Mouse (Mus musculus): ENCODE measurements around the gene Prl8a9. TPM values are rescaled to one million over a fixed set of nuclear protein-coding genes. Genes with fewer than 3 reads are reported as not detected.

The Prl8a9 gene
- not detected in 2 replicates for polyA plus RNA-seq (2015; fragmentation: Nextera tagmentation; extraction: Ambion mirVana)

DNA sequence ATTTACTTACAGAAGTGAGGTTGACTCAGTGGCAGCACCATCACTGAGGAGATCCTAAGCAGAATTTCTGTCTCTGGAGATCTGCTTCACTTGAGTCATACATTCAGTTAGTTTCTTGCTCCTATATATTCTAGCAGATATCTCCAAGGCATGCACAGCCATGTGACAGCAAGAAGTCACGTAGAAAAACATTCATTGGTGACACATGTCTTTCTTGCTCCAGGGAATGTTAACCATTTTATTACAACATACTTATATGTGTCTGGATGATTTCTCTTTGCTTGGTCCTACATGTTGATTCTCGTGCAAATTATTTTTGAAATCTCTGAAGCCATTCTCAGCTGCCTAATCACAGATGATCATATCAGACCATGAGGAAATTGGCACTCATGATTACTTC lies at the start of gene Prl8a9:
TSS of gene Prl8a9 (minus strand) at position 101 of the 400 bp plus-strand sequence.
- no peaks in the 10 kb centered on the region for H3K9me3 ChIP-seq (replicated peaks; ENCODE audit: low read length)
- H3K27ac ChIP-seq, result no peak within 1 kb of the TSS
- H3K4me1 ChIP-seq (replicated peaks; ENCODE audit: insufficient read depth, low read length), result no peaks in the 10 kb centered on the region
- H3K4me3 ChIP-seq (replicated peaks; ENCODE audit: low read depth, low read length), result no peak within 1 kb of the TSS
- TF ChIP-seq CTCF (IDR thresholded peaks at IDR 0.05; ENCODE audit: low read depth), result no peak
- no peak within 1 kb of the TSS for H3K9ac ChIP-seq (ENCODE audit: low read depth, low read length)
- no peaks in the 10 kb centered on the region for H3K27me3 ChIP-seq (ENCODE audit: insufficient read depth, low read length)
- no peaks in the 10 kb centered on the region for H3K36me3 ChIP-seq (ENCODE audit: insufficient read depth, low read length)
- ATAC-seq (replicated peaks; ENCODE audit: low FRiP score, low read depth), result no peak
- H3K4me2 ChIP-seq (ENCODE audit: low read length), result no peak within 1 kb of the TSS
- WGBS, result 86% methylated on average over 2 of the region's 2 CpGs
- no peak for DNase-seq (ENCODE audit: low spot score)

DNA sequence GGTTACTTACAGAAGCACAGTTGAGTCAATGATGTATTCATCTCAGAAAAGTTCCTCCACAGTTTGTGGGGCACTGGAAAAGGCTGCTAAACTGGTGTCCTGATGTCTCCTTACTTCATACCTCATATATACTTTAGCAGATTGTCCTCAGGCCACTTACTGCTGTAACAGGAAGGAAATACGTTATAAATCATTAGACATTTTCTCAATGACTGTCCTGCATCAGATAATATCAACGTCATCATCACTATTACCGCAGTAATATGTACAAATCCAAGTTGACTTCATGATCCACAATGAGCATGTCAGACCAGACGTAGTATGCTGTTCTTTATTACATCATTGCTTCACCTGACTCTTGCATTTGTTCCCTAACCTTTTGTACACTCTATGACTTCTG lies 46.1 kb upstream of the Prl8a9 start, which contains the start of gene Prl7b1:
TSS of gene Prl7b1 (minus strand) at position 101 of the 400 bp plus-strand sequence.
- Histone ChIP-seq H3K27me3 (ENCODE audit: insufficient read depth, low read length) (no peaks in the 10 kb centered on the region), H3K27ac (no peak within 1 kb of the TSS)
- no peak for ATAC-seq (replicated peaks; ENCODE audit: low FRiP score, low read depth)

DNA sequence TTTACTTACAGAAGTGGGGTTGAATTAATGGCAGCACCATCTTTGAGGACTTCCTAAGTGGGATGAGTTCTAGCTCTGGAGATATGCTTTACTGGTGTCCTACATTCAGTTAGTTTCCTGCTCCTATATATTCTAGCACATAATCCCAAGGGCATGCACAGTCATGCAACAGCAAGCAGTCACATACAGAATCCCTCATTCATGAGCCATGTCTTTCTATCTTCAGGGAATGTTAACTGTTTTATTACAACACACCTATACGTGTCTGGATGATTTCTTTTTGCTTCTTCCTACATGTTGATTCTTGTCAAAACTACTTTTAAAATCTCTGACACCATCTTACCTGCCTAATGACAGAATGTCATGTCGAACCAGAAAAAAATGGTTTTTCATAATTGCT lies 17.7 kb upstream of the Prl8a9 start, which contains the start of gene Prl8a1:
TSS of gene Prl8a1 (minus strand) at position 101 of the 400 bp plus-strand sequence.
- Histone ChIP-seq H3K27ac (no peak within 1 kb of the TSS), H3K9ac (ENCODE audit: low read depth, low read length) (no peak within 1 kb of the TSS), H3K4me2 (ENCODE audit: low read length) (no peak within 1 kb of the TSS), H3K27me3 (ENCODE audit: insufficient read depth, low read length) (no peaks in the 10 kb centered on the region), H3K36me3 (ENCODE audit: insufficient read depth, low read length) (no peaks in the 10 kb centered on the region), H3K9me3 (replicated peaks; ENCODE audit: low read length) (no peaks in the 10 kb centered on the region), H3K4me1 (replicated peaks; ENCODE audit: insufficient read depth, low read length) (no peaks in the 10 kb centered on the region), H3K4me3 (replicated peaks; ENCODE audit: low read depth, low read length) (no peak within 1 kb of the TSS)
- ATAC-seq (replicated peaks; ENCODE audit: low FRiP score, low read depth) (no peak), DNase-seq (ENCODE audit: low spot score) (no peak)
- no peak for TF ChIP-seq CTCF (IDR thresholded peaks at IDR 0.05; ENCODE audit: low read depth)
- WGBS, result 87% methylated on average over 2 of the region's 2 CpGs

More for the DNA sequence above, 46.1 kb upstream of the Prl8a9 start, which contains the start of gene Prl7b1:
- Histone ChIP-seq H3K9me3 (replicated peaks; ENCODE audit: low read length) (no peaks in the 10 kb centered on the region), H3K36me3 (ENCODE audit: insufficient read depth, low read length) (no peaks in the 10 kb centered on the region), H3K4me2 (ENCODE audit: low read length) (no peak within 1 kb of the TSS), H3K4me1 (replicated peaks; ENCODE audit: insufficient read depth, low read length) (no peaks in the 10 kb centered on the region), H3K4me3 (replicated peaks; ENCODE audit: low read depth, low read length) (no peak within 1 kb of the TSS), H3K9ac (ENCODE audit: low read depth, low read length) (no peak within 1 kb of the TSS)
- no peak for TF ChIP-seq CTCF (IDR thresholded peaks at IDR 0.05; ENCODE audit: low read depth)
- no peak for DNase-seq (ENCODE audit: low spot score)
- 70% methylated on average over 4 of the region's 4 CpGs for WGBS

DNA sequence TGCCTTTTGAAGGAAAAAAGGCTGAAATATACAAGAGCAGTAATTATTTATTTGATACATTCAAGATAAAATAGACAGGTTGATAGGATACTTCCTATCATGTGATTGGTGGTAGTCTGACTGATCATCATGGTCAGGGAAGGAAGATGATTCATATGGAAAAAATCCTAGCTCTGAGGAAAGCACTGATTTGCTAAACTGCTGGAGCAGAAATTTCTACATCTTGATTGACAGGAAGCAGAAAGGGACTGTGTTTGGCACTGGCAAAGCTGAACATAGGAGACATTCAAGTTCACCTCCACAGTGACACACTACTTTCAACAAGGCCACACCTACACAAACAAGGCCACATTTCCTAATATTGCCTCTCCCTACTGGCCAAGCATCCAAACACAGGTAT lies 11.1 kb downstream of the Prl8a9 start:
- Histone ChIP-seq H3K9me3 (replicated peaks; ENCODE audit: low read length) (no peaks in the 10 kb centered on the region), H3K4me3 (replicated peaks; ENCODE audit: low read depth, low read length) (no peak overlapping the region), H3K27me3 (ENCODE audit: insufficient read depth, low read length) (no peaks in the 10 kb centered on the region), H3K4me2 (ENCODE audit: low read length) (no peak overlapping the region), H3K36me3 (ENCODE audit: insufficient read depth, low read length) (no peaks in the 10 kb centered on the region), H3K4me1 (replicated peaks; ENCODE audit: insufficient read depth, low read length) (no peaks in the 10 kb centered on the region), H3K9ac (ENCODE audit: low read depth, low read length) (no peak overlapping the region), H3K27ac (no peak overlapping the region)
- TF ChIP-seq CTCF (IDR thresholded peaks at IDR 0.05; ENCODE audit: low read depth), result no peak
- ATAC-seq (replicated peaks; ENCODE audit: low FRiP score, low read depth), result no peak
- DNase-seq (ENCODE audit: low spot score), result no peak

DNA sequence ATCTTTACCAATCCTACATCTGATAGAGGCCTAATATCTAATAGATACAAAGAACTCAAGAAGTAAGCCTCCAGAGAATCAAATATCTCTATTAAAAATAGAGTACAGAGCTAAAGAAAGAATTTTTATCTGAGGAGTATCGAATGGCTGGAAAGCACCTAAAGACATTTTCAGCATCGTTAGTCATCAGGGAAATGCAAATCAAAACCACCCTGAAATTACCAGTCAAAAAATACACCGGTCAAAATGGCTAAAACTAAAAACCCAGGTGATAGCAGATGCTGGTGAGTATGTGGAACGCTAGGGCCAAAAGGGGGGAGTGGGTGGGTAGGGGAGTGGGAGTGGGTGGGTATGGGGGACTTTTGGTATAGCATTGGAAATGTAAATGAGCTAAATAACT lies 41.2 kb downstream of the Prl8a9 start:
- no peak overlapping the region for H3K9ac ChIP-seq (ENCODE audit: low read depth, low read length)
- no peaks in the 10 kb centered on the region for H3K27me3 ChIP-seq (ENCODE audit: insufficient read depth, low read length)
- no peaks in the 10 kb centered on the region for H3K4me1 ChIP-seq (replicated peaks; ENCODE audit: insufficient read depth, low read length)
- ATAC-seq (replicated peaks; ENCODE audit: low FRiP score, low read depth) (no peak), DNase-seq (ENCODE audit: low spot score) (no peak)
- 79% methylated on average over 4 of the region's 4 CpGs for WGBS
- H3K36me3 ChIP-seq (ENCODE audit: insufficient read depth, low read length), result no peaks in the 10 kb centered on the region
- H3K9me3 ChIP-seq (replicated peaks; ENCODE audit: low read length), result no peaks in the 10 kb centered on the region
- H3K27ac ChIP-seq, result no peak overlapping the region
- H3K4me3 ChIP-seq (replicated peaks; ENCODE audit: low read depth, low read length), result no peak overlapping the region
- no peak overlapping the region for H3K4me2 ChIP-seq (ENCODE audit: low read length)
- TF ChIP-seq CTCF (IDR thresholded peaks at IDR 0.05; ENCODE audit: low read depth), result no peak

DNA sequence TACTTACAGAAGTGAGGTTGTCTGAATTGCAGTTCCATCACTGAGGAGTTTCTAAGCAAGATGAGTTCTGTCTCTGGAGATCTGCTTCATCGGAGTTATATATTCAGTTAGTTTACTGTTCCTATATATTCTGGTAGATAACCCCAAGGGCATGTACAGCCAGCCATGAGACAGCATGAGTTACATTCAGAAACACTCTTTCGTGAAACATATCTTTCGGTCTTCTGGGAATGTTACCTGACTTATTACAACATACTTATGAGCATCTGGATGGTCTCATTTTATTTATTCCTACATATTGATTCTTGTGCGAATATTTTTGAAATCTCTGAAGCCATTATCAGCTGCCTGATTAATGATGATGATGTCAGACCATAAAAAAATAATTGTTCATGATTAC lies 51.3 kb downstream of the Prl8a9 start, which contains the start of gene Prl8a8:
TSS of gene Prl8a8 (minus strand) at position 101 of the 400 bp plus-strand sequence.
- H3K27ac ChIP-seq, result no peak within 1 kb of the TSS
- DNase-seq (ENCODE audit: low spot score) (no peak), ATAC-seq (replicated peaks; ENCODE audit: low FRiP score, low read depth) (no peak)
- 78% methylated on average over 4 of the region's 4 CpGs for WGBS
- no peaks in the 10 kb centered on the region for H3K27me3 ChIP-seq (ENCODE audit: insufficient read depth, low read length)
- no peak within 1 kb of the TSS for H3K9ac ChIP-seq (ENCODE audit: low read depth, low read length)
- no peak for TF ChIP-seq CTCF (IDR thresholded peaks at IDR 0.05; ENCODE audit: low read depth)
- no peak within 1 kb of the TSS for H3K4me3 ChIP-seq (replicated peaks; ENCODE audit: low read depth, low read length)
- H3K9me3 ChIP-seq (replicated peaks; ENCODE audit: low read length), result no peaks in the 10 kb centered on the region
- no peak within 1 kb of the TSS for H3K4me2 ChIP-seq (ENCODE audit: low read length)
- no peaks in the 10 kb centered on the region for H3K36me3 ChIP-seq (ENCODE audit: insufficient read depth, low read length)
- H3K4me1 ChIP-seq (replicated peaks; ENCODE audit: insufficient read depth, low read length), result no peaks in the 10 kb centered on the region

Other genes starting within 250 kb of the Prl8a9 start
- not detected in 2 replicates for gene Prl8a2, start 218.9 kb downstream of the Prl8a9 start, polyA plus RNA-seq (2015; fragmentation: Nextera tagmentation; extraction: Ambion mirVana)
- not detected in 2 replicates for gene Prl2b1, start 173.8 kb downstream of the Prl8a9 start, polyA plus RNA-seq (2015; fragmentation: Nextera tagmentation; extraction: Ambion mirVana)
- gene Prl8a6, start 125.9 kb downstream of the Prl8a9 start, polyA plus RNA-seq (2015; fragmentation: Nextera tagmentation; extraction: Ambion mirVana), result not detected in 2 replicates
- gene Prl8a8, start 51.4 kb downstream of the Prl8a9 start, polyA plus RNA-seq (2015; fragmentation: Nextera tagmentation; extraction: Ambion mirVana), result not detected in 2 replicates
- not detected in 2 replicates for gene Prl8a1, start 17.6 kb upstream of the Prl8a9 start, polyA plus RNA-seq (2015; fragmentation: Nextera tagmentation; extraction: Ambion mirVana)
- not detected in 2 replicates for gene Prl7b1, start 46.0 kb upstream of the Prl8a9 start, polyA plus RNA-seq (2015; fragmentation: Nextera tagmentation; extraction: Ambion mirVana)
- gene Prl7a1, start 77.9 kb upstream of the Prl8a9 start, polyA plus RNA-seq (2015; fragmentation: Nextera tagmentation; extraction: Ambion mirVana), result not detected in 2 replicates
- gene Prl7a2, start 103.4 kb upstream of the Prl8a9 start, polyA plus RNA-seq (2015; fragmentation: Nextera tagmentation; extraction: Ambion mirVana), result not detected in 2 replicates
- not detected in 2 replicates for gene Prl7d1, start 152.1 kb upstream of the Prl8a9 start, polyA plus RNA-seq (2015; fragmentation: Nextera tagmentation; extraction: Ambion mirVana)
- gene Prl7c1, start 216.2 kb upstream of the Prl8a9 start, polyA plus RNA-seq (2015; fragmentation: Nextera tagmentation; extraction: Ambion mirVana), result not detected in 2 replicates
- not detected in 2 replicates for gene Prl2a1, start 237.0 kb upstream of the Prl8a9 start, polyA plus RNA-seq (2015; fragmentation: Nextera tagmentation; extraction: Ambion mirVana)